Mouse (Mus musculus) testis, postnatal 14 days (tissue): ENCODE measurements at regions not wholly inside any gene's neighbourhood (a gene's known extent, or its start where the extent isn't known, plus 50 kb on each side); places are given as distances from the start of the nearest gene placed in this dataset.
A peak's percentile ranks its signal among the peaks of the same experiment; 100 is the strongest.

ENCODE experiments used
- DNase-seq: peaks from one replicate; pipeline ENCODE4 v3.0.0; 2021; ENCODE audit warnings: low spot score

- no peak for DNase-seq
Observed at GRCm38 (mm10) chr12:110081831-110082615, 196.8 kb upstream of the Dio3 start.

- peak; percentile 43 for DNase-seq
Observed at GRCm38 (mm10) chr12:110082921-110083320, 195.9 kb upstream of the Dio3 start.

- DNase-seq, result no peak
Observed at GRCm38 (mm10) chr12:110083471-110083870, 195.4 kb upstream of the Dio3 start.

GRCm38 (mm10) chr12:110086921-110087320, 191.9 kb upstream of the Dio3 start:
- DNase-seq, result no peak

- no peak for DNase-seq
Observed at GRCm38 (mm10) chr12:110087812-110088211, 191.1 kb upstream of the Dio3 start.

GRCm38 (mm10) chr12:110102186-110102585, 176.7 kb upstream of the Dio3 start:
- no peak for DNase-seq

GRCm38 (mm10) chr12:110112051-110112722, 166.7 kb upstream of the Dio3 start:
- DNase-seq, result peak; percentile 26

- DNase-seq, result no peak
Observed at GRCm38 (mm10) chr12:110112723-110113105, 166.2 kb upstream of the Dio3 start.

- no peak for DNase-seq
Observed at GRCm38 (mm10) chr12:110120141-110120540, 158.7 kb upstream of the Dio3 start.

GRCm38 (mm10) chr12:110122976-110123375, 155.9 kb upstream of the Dio3 start:
- no peak for DNase-seq

- no peak for DNase-seq
Observed at GRCm38 (mm10) chr12:110126525-110126924, 152.3 kb upstream of the Dio3 start.

GRCm38 (mm10) chr12:110145379-110145778, 133.5 kb upstream of the Dio3 start:
- no peak for DNase-seq

GRCm38 (mm10) chr12:110154225-110154962, 124.5 kb upstream of the Dio3 start:
- no peak for DNase-seq

- no peak for DNase-seq
Observed at GRCm38 (mm10) chr12:110154963-110155325, 123.9 kb upstream of the Dio3 start.

GRCm38 (mm10) chr12:110156441-110156840, 122.4 kb upstream of the Dio3 start:
- no peak for DNase-seq

GRCm38 (mm10) chr12:110157998-110158747, 120.7 kb upstream of the Dio3 start:
- DNase-seq, result no peak

GRCm38 (mm10) chr12:110161306-110161705, 117.6 kb upstream of the Dio3 start:
- DNase-seq, result no peak

GRCm38 (mm10) chr12:110165462-110165861, 113.4 kb upstream of the Dio3 start:
- no peak for DNase-seq

GRCm38 (mm10) chr12:110168407-110168806, 110.5 kb upstream of the Dio3 start:
- DNase-seq, result no peak

- DNase-seq, result no peak
Observed at GRCm38 (mm10) chr12:110169261-110169660, 109.6 kb upstream of the Dio3 start.

- no peak for DNase-seq
Observed at GRCm38 (mm10) chr12:110170496-110170895, 108.4 kb upstream of the Dio3 start.

- no peak for DNase-seq
Observed at GRCm38 (mm10) chr12:110177826-110178225, 101.0 kb upstream of the Dio3 start.
